Mouse (Mus musculus) liver, postnatal 0 days (tissue): ENCODE measurements at regions not wholly inside any gene's neighbourhood (a gene's known extent, or its start where the extent isn't known, plus 50 kb on each side); places are given as distances from the start of the nearest gene placed in this dataset.

Experiments
- CTCF ChIP-seq: sonication (generic); IDR thresholded peaks from 2 replicates; pipeline ENCODE4 v1.5.1; 2016; ENCODE audit warnings: antibody characterized with exemption, low read depth
- EP300 ChIP-seq: IDR thresholded peaks from 2 replicates; pipeline ENCODE4 v1.6.1; 2016; ENCODE audit warnings: antibody characterized with exemption, low read depth, mild to moderate bottlenecking

GRCm38 (mm10) chr15:11479166-11479944 is 79.9 kb upstream of the Tars start:
- TF ChIP-seq CTCF (no peak), EP300 (no peak)
